Mouse (Mus musculus) ZHBTc4 (cell line): ENCODE measurements around the gene Kpna6.
"Not testable (repeated sequence)": the region's sequence is repeated elsewhere in the genome, so short reads cannot be mapped to it uniquely, and the experiment has no call there.

ENCODE experiments used
- DNase-seq: peaks from one replicate; pipeline ENCODE4 v3.0.0-alpha.2; 2011; ENCODE audit warnings: low read depth, low spot score

Kpna6 gene

DNA sequence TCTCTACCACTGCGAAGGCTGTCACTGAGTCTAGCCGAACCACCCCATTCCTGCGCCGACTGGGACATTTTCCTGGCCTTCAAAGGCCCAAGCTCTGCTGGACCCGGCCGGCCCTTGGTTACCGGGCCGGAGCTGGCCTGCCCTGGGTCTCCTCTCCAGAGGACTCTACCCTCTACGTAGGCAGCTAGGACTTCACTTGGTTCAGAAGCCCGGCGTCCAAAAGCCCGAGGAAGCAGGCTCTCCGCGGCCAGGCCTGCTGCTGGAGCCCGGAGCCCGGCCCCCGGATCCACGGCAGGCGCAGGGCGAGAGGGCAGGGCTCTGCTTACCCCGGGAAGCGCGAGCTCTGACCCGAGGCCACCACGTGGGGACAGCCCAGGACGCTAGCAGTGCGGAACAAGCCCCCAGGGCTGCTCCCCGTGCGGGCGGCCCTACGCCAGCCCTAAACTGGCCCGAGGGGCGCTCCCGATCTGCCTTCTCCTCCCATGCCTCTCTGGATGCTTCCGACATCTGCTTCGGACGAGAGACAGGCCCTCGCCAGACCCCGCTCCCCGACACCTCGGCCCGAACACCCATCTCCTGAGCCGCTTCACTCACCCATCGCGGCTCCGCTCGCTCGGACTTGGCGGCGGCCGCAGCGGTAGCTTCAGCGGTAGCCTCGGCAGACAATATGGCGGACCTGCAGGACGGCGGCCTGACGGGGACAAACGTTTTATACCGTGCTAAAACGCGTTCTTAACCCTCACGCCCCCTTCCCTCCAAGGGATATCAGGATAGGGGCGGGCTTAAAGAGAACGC lies at the start of gene Kpna6:
Gene Kpna6 (minus strand): TSS at position 685 of the 795 bp plus-strand sequence.
- peak; percentile 96 for DNase-seq

GRCm38 (mm10) chr4:129716310-129716709 lies 43.7 kb upstream of the Kpna6 start:
- DNase-seq = no peak

DNA sequence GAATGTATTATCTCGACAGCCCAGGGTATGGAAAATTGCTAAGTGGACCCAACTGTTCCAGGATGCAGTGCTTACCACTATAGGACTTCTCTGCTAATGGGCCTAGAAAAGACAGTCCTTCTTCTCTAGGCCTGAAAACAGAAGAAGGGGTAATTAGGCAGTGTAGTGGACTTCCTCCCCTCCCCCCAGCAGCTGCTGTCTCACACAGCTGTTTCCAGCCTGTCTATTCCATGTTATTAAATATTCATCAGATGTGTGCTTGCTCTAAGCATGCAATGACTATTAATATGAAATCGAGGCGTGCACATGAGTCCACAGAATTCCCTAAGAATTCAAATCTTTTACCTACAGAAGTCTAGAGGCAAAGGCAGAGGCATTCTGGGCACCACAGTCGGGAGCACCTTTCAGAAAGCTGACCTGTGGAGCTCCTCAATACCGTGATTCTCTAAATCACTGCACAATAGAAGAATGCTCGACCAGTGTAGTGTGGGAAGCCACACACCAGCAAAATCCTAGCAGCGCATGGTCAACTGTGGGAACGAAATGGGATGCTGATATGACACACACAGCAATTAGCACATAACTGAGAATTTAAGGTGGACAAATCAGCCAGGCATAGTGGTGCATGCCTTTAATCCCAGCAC lies 37.0 kb upstream of the Kpna6 start:
- no peak for DNase-seq

- DNase-seq = no peak
Observed at GRCm38 (mm10) chr4:129706750-129707149, 34.2 kb upstream of the Kpna6 start.

DNA sequence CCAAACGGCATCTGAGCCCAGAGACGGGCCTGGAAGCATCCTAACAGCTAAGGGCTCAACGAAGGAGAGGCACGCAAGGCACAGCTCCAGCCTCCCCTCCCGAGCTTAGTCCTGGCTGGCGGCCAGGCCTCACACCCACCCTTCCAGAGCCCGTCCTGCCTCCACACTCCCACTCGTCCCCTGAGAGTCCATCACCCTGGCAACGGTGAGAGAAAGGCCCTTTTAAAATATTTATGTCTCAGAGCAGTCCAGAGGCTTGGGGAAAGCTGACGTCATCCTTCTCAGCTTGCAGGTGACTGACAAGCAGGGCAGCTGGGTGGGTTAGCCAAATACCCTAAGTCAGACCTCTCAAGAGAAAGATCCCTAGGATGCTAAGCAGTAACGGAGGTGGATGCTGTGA lies 29.9 kb upstream of the Kpna6 start:
- peak; percentile 35 for DNase-seq

DNA sequence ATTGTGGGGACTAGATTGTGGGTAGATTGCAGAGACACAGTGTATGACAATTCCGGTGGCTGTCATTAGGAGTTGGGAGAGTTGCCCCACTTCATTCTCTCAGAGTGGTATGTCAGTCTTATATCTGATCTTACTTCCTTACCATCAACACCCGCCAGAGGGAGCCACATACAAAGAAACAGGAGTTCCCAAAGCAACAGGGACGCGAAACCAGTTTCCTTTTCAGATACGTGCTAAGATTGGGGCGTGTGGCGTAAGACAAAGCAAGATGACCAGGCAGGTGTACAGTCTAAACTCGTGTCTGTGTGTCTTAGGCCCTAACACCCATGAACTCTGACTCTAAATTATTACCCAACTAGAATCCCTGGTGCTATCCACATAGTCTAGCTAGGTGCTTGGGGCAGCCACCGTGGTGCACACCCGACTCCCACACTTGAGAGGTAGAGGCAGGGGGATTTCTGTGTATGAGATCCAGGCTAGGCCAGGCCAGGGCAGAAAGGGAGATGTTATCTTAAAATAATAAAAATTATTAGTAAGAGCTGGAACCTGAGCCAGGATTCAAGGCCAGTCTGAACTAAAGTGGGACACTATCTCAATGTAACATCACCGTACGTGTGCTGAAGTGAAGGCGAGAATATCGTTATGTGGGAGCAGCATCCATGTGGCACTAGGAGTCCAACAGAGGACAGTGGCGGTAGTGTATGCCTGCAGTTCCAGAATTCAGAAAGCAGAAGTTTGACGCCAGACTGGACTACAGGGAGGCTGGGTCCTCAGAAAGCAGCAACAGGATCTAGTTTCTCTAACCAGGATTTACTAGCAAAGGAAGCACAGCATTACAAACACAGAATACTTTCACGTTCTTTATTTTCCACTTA lies 29.2 kb upstream of the Kpna6 start:
- peak; percentile 88 for DNase-seq

- not testable (repeated sequence) for DNase-seq
Observed at GRCm38 (mm10) chr4:129700661-129701060, 28.1 kb upstream of the Kpna6 start.

GRCm38 (mm10) chr4:129700216-129700615 lies 27.6 kb upstream of the Kpna6 start:
- DNase-seq = no peak

DNA sequence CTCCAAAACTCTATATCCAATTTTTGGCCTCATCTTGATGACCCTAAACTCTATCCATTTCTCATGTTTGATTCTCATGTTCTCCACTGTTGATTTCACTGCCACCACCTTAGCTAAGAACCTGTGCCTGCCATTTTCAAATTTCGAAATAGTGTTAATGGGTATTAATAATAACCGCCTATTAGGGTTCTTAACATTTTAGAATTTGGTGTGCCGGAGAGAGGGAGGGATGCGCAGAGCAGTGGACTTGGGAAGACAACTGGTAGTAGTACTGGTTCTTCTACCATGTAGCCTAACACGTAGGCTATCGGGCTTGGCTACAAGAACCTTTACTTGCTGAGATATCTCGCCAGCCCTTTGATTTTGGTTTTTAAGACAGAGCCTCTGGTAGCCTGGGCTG lies 24.6 kb upstream of the Kpna6 start:
- DNase-seq = no peak

GRCm38 (mm10) chr4:129696158-129696985 lies 23.8 kb upstream of the Kpna6 start, which contains the start of gene Tmem39b:
Gene Tmem39b (minus strand): TSS chr4:129696838.
- DNase-seq = peak; percentile 97

DNA sequence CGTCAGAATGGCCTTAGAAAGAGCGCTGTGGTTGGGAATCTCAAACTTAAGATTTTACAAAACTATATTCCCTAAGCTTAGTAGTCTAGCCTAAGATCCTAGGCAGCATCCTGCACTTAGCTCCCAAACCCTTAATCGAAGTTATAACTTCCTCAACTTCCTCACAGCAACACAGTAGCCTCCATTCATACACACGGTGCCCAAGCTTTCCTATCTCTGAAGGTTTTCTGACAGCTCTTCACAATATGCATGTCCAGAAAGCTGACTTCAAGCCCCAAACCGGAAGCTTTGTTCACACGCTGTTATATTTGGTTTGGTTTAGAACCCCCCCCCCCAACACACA lies 23.2 kb upstream of the Kpna6 start:
- DNase-seq = no peak

DNA sequence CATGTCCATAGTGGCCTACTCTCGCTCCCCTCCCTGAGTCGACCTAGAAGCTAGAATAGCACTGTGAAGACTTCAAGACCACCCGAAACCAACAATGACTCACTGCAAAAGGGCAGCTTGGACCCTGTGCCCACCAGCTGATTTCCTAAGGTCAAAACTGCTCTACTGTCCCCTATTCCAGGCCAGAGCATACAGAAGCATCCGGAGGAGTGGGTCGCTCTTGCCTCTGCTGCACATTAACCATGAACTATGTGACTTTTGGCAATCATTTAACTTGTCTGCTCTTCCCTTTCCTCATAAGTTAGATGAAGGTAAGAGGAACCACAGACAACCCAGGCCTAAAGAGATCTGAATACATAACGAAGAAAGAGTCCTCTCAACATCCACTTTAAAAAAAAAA lies 12.0 kb upstream of the Kpna6 start:
- no peak for DNase-seq

DNA sequence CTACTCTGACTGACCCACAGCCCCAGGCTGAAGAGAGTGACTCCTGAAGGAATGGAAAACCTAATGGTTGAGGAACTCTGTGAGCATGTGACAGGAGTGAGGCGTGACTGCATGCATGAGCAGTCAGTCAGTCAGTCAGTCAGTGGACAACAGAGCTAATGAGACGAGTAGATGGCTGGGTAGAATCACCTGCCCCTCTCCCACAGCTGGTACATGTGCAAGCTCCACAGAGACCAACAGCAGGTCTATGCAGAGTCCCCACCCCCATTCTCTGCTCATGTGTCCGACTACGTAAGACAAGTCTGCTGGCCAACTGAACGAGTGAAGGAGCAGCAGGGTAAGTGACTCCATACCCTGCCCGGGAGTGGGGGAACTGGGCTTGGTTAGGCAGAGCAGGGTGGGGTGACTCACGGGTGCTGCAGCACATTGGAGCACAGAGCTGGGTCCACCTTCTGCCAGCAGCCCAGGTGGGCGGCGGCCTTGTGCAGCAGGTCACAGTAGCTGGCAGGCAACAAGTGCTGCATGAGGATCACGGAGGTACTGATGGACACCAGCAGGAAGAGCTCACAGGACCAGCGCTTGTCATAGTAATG lies 11.4 kb upstream of the Kpna6 start:
- DNase-seq = no peak

DNA sequence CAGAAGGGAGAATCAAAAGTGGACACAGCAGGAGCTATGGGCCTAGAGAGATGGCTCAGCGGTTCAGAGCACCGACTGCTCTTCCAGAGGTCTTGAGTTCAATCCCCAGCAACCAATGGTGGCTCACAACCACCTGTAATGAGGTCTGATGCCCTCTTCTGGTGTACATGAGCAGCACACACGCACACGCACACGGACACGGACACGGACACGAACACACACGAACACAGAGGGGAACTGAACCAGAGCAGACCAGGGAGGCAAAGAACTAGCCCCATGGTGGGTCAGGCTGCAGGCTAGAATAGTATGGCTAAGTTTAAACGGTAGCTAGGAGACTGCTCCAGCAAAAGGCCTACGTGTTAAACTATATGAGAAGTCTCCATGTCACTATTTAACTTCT lies 9.3 kb upstream of the Kpna6 start:
- DNase-seq = peak; percentile 34

- no peak for DNase-seq
Observed at GRCm38 (mm10) chr4:129672878-129673449, 397 bp upstream of the Kpna6 start.

DNA sequence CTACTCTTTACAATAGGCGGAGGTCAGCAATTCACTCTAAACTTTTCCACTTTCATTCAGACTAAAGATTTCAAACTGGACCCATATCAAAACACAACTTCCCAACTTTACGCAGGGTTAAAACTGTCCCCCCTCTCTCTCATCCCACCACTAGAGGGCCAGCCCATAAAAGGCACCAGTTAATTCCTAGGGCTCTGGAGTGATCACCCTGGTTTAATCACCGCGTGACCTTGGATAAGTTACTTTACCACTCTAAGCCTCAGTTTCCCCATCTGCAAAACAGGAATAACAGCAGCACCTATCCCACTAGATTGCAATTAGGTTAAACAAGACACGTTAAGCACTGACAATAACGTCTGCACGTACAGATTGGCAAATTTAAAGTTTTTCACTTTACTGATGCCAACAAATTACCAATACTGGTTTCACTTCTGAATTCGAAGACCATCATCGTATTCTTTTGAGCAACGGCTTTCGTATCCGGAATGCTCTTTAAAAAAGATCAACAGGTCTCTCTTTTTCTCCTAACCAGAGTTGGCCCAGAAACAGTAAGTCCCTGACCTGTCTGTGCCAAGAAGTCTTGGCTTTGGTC lies 980 bp downstream of the Kpna6 start:
- peak; percentile 74 for DNase-seq

GRCm38 (mm10) chr4:129662255-129662813 lies 10.2 kb downstream of the Kpna6 start:
- DNase-seq = no peak

DNA sequence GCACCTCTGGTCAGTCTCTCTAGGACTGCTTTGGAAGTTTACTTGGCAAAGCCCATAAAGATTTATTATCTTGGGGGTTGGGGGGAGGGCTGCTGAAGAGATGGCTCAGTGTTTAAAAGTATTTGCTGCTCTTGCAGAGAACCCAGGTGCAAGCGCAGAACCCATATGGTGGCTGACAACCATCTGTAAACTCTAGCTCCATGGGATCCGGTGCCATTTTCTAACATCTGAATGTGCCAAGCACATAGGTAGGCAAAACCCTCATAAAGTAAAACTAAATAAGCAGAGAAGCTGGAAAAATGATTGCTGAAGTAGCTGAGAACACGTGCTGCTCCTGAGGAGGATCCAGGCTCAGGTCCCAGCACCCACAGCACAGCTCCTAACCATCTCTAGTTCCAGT lies 11.0 kb downstream of the Kpna6 start:
- DNase-seq = no peak

DNA sequence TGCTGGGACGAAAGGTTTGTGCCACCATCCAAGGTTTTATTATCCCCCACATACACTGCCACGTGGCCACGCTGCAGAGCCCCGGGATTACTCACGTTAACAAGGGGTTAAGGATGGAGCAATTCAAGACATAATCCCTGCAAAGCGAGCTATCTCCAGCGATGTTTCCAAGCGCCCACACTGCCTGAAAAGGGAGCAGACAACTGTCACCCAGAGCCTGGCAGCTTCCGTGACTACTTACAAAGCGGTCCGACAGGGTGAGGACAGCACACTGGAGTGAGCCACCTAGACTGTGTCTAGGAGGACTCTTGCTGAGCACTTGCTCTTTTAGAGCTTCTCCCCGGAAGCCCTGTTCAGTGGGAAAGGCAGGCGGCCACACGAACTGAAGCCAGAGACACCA lies 17.8 kb downstream of the Kpna6 start:
- no peak for DNase-seq

DNA sequence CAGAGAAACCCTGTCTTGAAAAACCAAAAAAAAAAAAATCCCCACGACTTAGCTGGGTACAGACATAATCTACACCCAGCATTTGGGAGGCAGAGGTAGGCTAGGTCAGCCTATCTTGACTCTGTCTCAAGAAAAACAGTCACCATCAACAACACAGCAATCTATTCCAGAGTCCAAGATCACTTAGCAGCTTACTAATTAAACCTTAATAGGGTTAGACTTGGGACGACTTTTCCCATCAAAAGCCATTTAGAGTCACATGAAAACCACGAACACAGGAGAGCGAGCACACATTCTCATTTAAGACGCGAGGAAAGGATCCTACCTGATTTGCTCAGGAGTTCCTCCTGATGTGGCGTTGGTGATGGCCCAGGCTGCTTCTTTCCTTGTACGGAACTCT lies 22.2 kb downstream of the Kpna6 start:
- no peak for DNase-seq
